Mouse (Mus musculus) bone marrow macrophage, adult 2 months (primary cell): ENCODE data around the gene Nav2.

Source experiments
- CTCF ChIP-seq: IDR thresholded peaks from 2 replicates; pipeline ENCODE4 v1.5.1; 2012; ENCODE audit warnings: low read depth, mild to moderate bottlenecking, low read length, moderate library complexity
- POLR2A ChIP-seq: IDR thresholded peaks from 2 replicates; pipeline ENCODE4 v1.6.1; 2012; ENCODE audit warnings: mild to moderate bottlenecking, low read depth, low read length, borderline replicate concordance

GRCm38 (mm10) chr7:48960152-48960551, 51.6 kb downstream of the Nav2 start:
- no peak for TF ChIP-seq CTCF
- TF ChIP-seq POLR2A = no peak
